Mouse (Mus musculus): ENCODE measurements at regions not wholly inside any gene's neighbourhood (a gene's known extent, or its start where the extent isn't known, plus 50 kb on each side); places are given as distances from the start of the nearest gene placed in this dataset.

- DNase-seq (ENCODE audit: low read depth, low spot score) = no peak
These were observed 84.0 kb upstream of the Arrdc3 start for GRCm38 (mm10) chr13:80798863-80799817.

GRCm38 (mm10) chr13:80806172-80806571, 77.0 kb upstream of the Arrdc3 start:
- no peak for DNase-seq (ENCODE audit: low read depth, low spot score)

GRCm38 (mm10) chr13:80827037-80827471, 56.1 kb upstream of the Arrdc3 start:
- DNase-seq (ENCODE audit: low read depth, low spot score) = peak; percentile 66
